Mouse (Mus musculus): ENCODE data around the gene Prkra. TPM values are rescaled to one million over a fixed set of nuclear protein-coding genes. Genes with fewer than 3 reads are reported as not detected.

Gene Prkra
- polyA plus RNA-seq (2015; fragmentation: Nextera tagmentation; extraction: Ambion mirVana), result 47.8 and 49.1 TPM in 2 replicates

GRCm38 (mm10) chr2:76647883-76648570 lies at the start of gene Prkra, which contains the start of gene Pjvk:
TSS of gene Prkra (minus strand) at chr2:76648015.
TSS of gene Pjvk (plus strand) at chr2:76648476.
- Histone ChIP-seq H3K36me3 (no peaks in the 10 kb centered on the region), H3K4me1 (peaks cover 4% of the 10 kb centered on the region; the same call in 1 of the 2 replicates), H3K9ac (peak within 1 kb of the TSS; percentile 69), H3K4me2 (peak within 1 kb of the TSS; percentile 92), H3K27ac (peak within 1 kb of the TSS; percentile 90), H3K4me3 (replicated peaks) (peak within 1 kb of the TSS; percentile 81), H3K27me3 (replicated peaks) (no peaks in the 10 kb centered on the region), H3K9me3 (no peaks in the 10 kb centered on the region)
- under 1% methylated on average over 39 of the region's 42 CpGs for WGBS
- peak; percentile 99 for ATAC-seq (ENCODE audit: insufficient read depth, low FRiP score, low read depth)

- WGBS, result 69% methylated on average over 6 of the region's 6 CpGs
- H3K4me1 ChIP-seq, result no peaks in the 10 kb centered on the region
- H3K27ac ChIP-seq, result no peak overlapping the region
- H3K9me3 ChIP-seq, result no peaks in the 10 kb centered on the region
- peaks cover 29% of the 10 kb centered on the region; the same call in 1 of the 2 replicates for H3K36me3 ChIP-seq
- H3K4me3 ChIP-seq (replicated peaks), result no peak overlapping the region
- no peak for ATAC-seq (ENCODE audit: insufficient read depth, low FRiP score, low read depth)
- no peaks in the 10 kb centered on the region for H3K27me3 ChIP-seq (replicated peaks)
- H3K4me2 ChIP-seq, result no peak overlapping the region
- H3K9ac ChIP-seq, result no peak overlapping the region
Measured at GRCm38 (mm10) chr2:76695290-76695689, 47.5 kb upstream of the Prkra start.

DNA sequence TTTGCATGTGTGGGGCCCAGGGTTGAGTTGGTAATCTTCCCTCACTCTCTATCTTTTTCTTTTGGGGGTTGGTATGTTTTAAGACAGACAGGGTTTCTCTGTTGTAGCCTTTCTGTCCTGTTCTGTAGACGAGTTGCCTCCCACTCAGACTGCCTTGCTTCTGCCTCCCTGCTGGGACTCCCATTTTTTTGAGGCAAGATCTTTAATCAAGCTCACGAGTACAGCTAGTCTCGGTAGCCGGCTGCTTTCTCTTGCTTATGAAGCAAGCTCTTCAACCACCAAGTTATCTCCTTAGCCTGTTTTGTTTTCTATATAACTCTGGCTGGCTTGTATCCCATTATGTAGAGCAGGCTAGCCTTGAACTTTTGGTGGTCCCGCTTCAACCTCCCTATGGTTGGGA lies 46.0 kb upstream of the Prkra start:
- no peaks in the 10 kb centered on the region for H3K27me3 ChIP-seq (replicated peaks)
- H3K27ac ChIP-seq, result no peak overlapping the region
- no peak overlapping the region for H3K4me2 ChIP-seq
- no peak for ATAC-seq (ENCODE audit: insufficient read depth, low FRiP score, low read depth)
- no peak overlapping the region for H3K9ac ChIP-seq
- WGBS, result 85% methylated on average over 5 of the region's 5 CpGs
- no peak overlapping the region for H3K4me3 ChIP-seq (replicated peaks)
- peaks cover 29% of the 10 kb centered on the region; the same call in 1 of the 2 replicates for H3K36me3 ChIP-seq
- no peaks in the 10 kb centered on the region for H3K4me1 ChIP-seq
- H3K9me3 ChIP-seq, result no peaks in the 10 kb centered on the region

DNA sequence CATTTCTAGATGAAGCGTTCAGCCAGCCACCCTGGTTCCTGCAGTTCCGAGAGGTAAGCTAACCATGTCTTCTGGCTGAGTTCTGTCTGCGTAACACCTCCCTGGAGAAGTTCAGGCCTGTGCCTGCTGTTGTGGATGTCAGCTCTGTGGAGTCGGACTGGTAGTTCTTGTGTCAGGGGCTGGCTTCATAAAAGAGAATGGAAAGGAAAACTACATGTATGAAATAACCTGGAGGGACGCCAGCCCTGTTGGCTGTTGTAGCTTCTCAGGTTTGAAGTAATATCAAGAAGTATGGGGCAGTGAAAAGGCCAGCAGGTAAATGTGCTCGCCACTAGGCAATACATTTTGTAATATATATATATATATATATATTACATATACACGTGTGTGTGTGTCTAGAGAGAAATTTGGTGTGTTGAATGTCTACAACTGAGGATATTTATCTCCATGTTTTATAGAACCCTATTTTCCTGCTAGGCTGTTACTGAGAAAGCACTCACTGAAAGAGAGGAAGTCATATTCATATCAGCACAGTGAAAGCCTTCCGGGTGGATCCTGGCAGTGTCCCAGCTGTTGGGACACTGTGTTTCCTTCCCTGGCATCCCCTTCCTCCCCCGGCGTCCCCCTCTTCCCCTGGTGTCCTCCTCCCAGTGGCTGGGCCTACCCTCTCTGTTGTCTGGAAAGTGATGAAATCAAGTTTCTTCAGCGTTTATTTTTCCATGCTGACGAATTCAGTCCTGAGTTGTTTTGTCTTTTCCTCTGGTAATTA lies 42.8 kb upstream of the Prkra start:
- Histone ChIP-seq H3K4me3 (replicated peaks) (no peak overlapping the region), H3K4me2 (no peak overlapping the region), H3K27me3 (replicated peaks) (no peaks in the 10 kb centered on the region), H3K9me3 (no peaks in the 10 kb centered on the region), H3K9ac (no peak overlapping the region), H3K36me3 (peaks cover 41% of the 10 kb centered on the region), H3K4me1 (no peaks in the 10 kb centered on the region), H3K27ac (no peak overlapping the region)
- WGBS, result 77% methylated on average over 12 of the region's 12 CpGs
- no peak for ATAC-seq (ENCODE audit: insufficient read depth, low FRiP score, low read depth)

GRCm38 (mm10) chr2:76688162-76688561 lies 40.3 kb upstream of the Prkra start:
- Histone ChIP-seq H3K4me2 (no peak overlapping the region), H3K36me3 (peaks cover 36% of the 10 kb centered on the region), H3K4me1 (no peaks in the 10 kb centered on the region), H3K9ac (no peak overlapping the region), H3K27ac (no peak overlapping the region), H3K4me3 (replicated peaks) (no peak overlapping the region), H3K27me3 (replicated peaks) (no peaks in the 10 kb centered on the region), H3K9me3 (no peaks in the 10 kb centered on the region)
- 54% methylated on average over 7 of the region's 7 CpGs for WGBS
- no peak for ATAC-seq (ENCODE audit: insufficient read depth, low FRiP score, low read depth)

DNA sequence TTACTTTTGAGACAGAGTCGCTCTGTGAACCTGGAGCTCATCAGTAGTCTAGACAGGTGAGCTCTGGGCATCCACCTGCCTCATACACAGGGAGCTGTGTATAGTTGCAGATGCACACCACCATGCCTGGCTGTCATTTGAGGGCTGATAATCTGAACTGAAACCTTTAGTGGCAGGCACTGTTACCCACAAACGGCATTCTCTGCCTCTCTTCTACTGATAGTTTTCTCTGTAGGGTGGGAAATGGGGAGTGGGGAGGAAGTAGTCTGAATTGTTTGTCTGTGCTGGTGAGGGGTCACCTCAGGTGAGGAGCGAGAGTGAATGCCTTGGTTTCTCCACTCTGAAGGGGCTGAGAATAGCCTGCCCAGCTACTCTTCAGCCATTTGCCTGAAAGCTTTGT lies 39.8 kb upstream of the Prkra start:
- no peak overlapping the region for H3K4me3 ChIP-seq (replicated peaks)
- 69% methylated on average over 3 of the region's 3 CpGs for WGBS
- H3K9ac ChIP-seq, result no peak overlapping the region
- no peak for ATAC-seq (ENCODE audit: insufficient read depth, low FRiP score, low read depth)
- no peaks in the 10 kb centered on the region for H3K4me1 ChIP-seq
- no peaks in the 10 kb centered on the region for H3K9me3 ChIP-seq
- no peak overlapping the region for H3K27ac ChIP-seq
- peaks cover 37% of the 10 kb centered on the region for H3K36me3 ChIP-seq
- no peak overlapping the region for H3K4me2 ChIP-seq
- H3K27me3 ChIP-seq (replicated peaks), result no peaks in the 10 kb centered on the region

DNA sequence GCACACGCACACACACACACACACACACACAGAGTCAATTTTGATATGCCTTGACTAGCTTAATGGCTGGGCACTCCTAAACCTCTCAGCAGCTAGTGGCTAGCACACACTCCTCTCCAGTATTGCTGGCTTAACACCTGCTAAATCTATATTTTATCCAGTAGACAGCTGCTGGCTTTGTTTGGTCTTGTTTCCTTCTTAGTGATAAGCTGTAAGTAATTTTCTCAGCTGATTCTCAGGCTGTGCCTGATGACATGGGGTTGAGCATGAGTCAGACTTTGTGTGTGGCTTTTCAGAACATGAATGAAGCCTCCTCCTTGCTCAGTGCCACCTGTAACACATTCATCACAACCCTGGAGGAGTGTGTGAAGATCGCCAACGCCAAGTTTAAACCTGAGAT lies 39.2 kb upstream of the Prkra start:
- ATAC-seq (ENCODE audit: insufficient read depth, low FRiP score, low read depth), result peak; percentile 18; the same call in 1 of the 2 replicates
- no peaks in the 10 kb centered on the region for H3K4me1 ChIP-seq
- no peak overlapping the region for H3K4me3 ChIP-seq (replicated peaks)
- 80% methylated on average over 3 of the region's 3 CpGs for whole genome bisulfite sequencing
- H3K9ac ChIP-seq, result no peak overlapping the region
- no peaks in the 10 kb centered on the region for H3K9me3 ChIP-seq
- H3K4me2 ChIP-seq, result no peak overlapping the region
- no peak overlapping the region for H3K27ac ChIP-seq
- peaks cover 41% of the 10 kb centered on the region for H3K36me3 ChIP-seq
- no peaks in the 10 kb centered on the region for H3K27me3 ChIP-seq (replicated peaks)

- no peaks in the 10 kb centered on the region for H3K4me1 ChIP-seq
- no peak overlapping the region for H3K4me3 ChIP-seq (replicated peaks)
- WGBS, result 86% methylated on average over 8 of the region's 8 CpGs
- no peak for ATAC-seq (ENCODE audit: insufficient read depth, low FRiP score, low read depth)
- H3K9me3 ChIP-seq, result no peaks in the 10 kb centered on the region
- H3K4me2 ChIP-seq, result no peak overlapping the region
- H3K27ac ChIP-seq, result no peak overlapping the region
- no peaks in the 10 kb centered on the region for H3K27me3 ChIP-seq (replicated peaks)
- H3K9ac ChIP-seq, result no peak overlapping the region
- peaks cover 33% of the 10 kb centered on the region for H3K36me3 ChIP-seq
Measured at GRCm38 (mm10) chr2:76682301-76682700, 34.5 kb upstream of the Prkra start.

DNA sequence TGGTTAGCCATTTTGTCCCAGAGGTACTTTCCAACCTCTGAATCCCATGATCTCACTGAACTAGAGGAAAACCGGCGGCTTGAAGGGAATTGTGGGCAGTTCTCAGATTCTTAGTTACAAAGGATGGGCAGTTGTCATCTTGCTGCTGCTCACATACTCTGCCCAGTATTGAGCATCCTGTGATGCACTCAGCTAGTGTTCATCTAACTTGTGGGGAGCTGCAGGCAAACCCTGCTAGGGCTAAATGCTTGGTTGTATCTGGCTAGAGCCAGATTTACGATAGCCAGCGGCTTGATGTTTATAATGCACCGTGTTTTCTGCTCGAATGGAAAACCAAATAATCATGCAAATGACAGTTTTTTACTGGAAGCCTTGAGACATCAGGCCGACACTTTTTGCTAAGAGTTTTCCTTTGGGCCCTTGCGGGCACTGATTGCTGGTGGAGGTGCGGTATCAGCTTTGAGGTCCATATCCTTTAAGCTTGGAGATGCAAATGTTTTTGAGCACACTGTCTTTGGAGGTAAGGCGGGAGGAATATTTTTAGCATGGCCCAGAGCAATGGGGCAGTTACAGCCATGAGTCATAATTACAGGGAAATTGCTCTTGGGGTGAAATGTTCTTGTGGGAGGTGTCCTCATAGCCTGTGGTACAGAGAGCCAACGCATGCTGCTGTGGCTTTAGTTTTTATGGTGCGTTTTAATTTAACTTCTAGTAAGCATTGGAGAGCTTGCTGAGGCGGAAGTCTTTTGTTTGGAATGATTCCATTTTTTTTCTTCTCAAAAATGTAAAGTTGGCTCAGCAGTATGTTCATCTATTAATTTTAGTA lies 28.8 kb upstream of the Prkra start:
- Histone ChIP-seq H3K27me3 (replicated peaks) (no peaks in the 10 kb centered on the region), H3K9ac (no peak overlapping the region), H3K9me3 (no peaks in the 10 kb centered on the region), H3K4me2 (peak overlapping the region; percentile 75), H3K27ac (no peak overlapping the region), H3K4me1 (peaks cover 11% of the 10 kb centered on the region; the same call in 1 of the 2 replicates), H3K4me3 (replicated peaks) (peak overlapping the region; percentile 91), H3K36me3 (no peaks in the 10 kb centered on the region)
- ATAC-seq (ENCODE audit: insufficient read depth, low FRiP score, low read depth), result no peak
- WGBS, result 55% methylated on average over 13 of the region's 13 CpGs

GRCm38 (mm10) chr2:76675949-76676348 lies 28.1 kb upstream of the Prkra start:
- WGBS, result 11% methylated on average over 4 of the region's 4 CpGs
- H3K4me3 ChIP-seq (replicated peaks), result peak overlapping the region; percentile 91
- H3K36me3 ChIP-seq, result no peaks in the 10 kb centered on the region
- no peak for ATAC-seq (ENCODE audit: insufficient read depth, low FRiP score, low read depth)
- no peaks in the 10 kb centered on the region for H3K9me3 ChIP-seq
- no peaks in the 10 kb centered on the region for H3K27me3 ChIP-seq (replicated peaks)
- H3K4me1 ChIP-seq, result peaks cover 11% of the 10 kb centered on the region; the same call in 1 of the 2 replicates
- H3K9ac ChIP-seq, result peak overlapping the region; percentile 79; the same call in 1 of the 2 replicates
- H3K27ac ChIP-seq, result no peak overlapping the region
- H3K4me2 ChIP-seq, result peak overlapping the region; percentile 75

GRCm38 (mm10) chr2:76675451-76675850 lies 27.6 kb upstream of the Prkra start:
- WGBS, result under 1% methylated on average over 42 of the region's 44 CpGs
- no peaks in the 10 kb centered on the region for H3K27me3 ChIP-seq (replicated peaks)
- no peaks in the 10 kb centered on the region for H3K9me3 ChIP-seq
- peak overlapping the region; percentile 75 for H3K4me2 ChIP-seq
- peak; percentile 28 for ATAC-seq (ENCODE audit: insufficient read depth, low FRiP score, low read depth)
- H3K4me1 ChIP-seq, result peaks cover 11% of the 10 kb centered on the region; the same call in 1 of the 2 replicates
- peak overlapping the region; percentile 79 for H3K9ac ChIP-seq
- H3K27ac ChIP-seq, result peak overlapping the region; percentile 79
- H3K36me3 ChIP-seq, result no peaks in the 10 kb centered on the region
- H3K4me3 ChIP-seq (replicated peaks), result peak overlapping the region; percentile 91

Measured in stomach, embryonic 15.5 days (tissue).